Mouse (Mus musculus) T-helper 1 cell (primary cell): ENCODE results near the gene Pnpla1.
"Not testable (repeated sequence)": the region's sequence is repeated elsewhere in the genome, so short reads cannot be mapped to it uniquely, and the experiment has no call there.

Experiments
- in situ Hi-C: fragments of 300-600 bp; cut with MboI, MseI; formaldehyde crosslinking; loops from one replicate; pipeline ENCODE4 v1.15.1; 2025; ENCODE audit warnings: high pct_unique_total_duplicates

Gene Pnpla1

GRCm38 (mm10) chr17:28858205-28858604, at the start of gene Pnpla1:
Gene Pnpla1 (plus strand): TSS chr17:28858411.
- in situ Hi-C loops, result no loop called here

GRCm38 (mm10) chr17:28808714-28809113, 49.5 kb upstream of the Pnpla1 start:
- in situ Hi-C loops, result no loop called here

- in situ Hi-C loops, result no loop called here
Measured at GRCm38 (mm10) chr17:28809175-28809831, 48.9 kb upstream of the Pnpla1 start.

GRCm38 (mm10) chr17:28812345-28812744, 45.9 kb upstream of the Pnpla1 start:
- in situ Hi-C loops, result no loop called here

GRCm38 (mm10) chr17:28814529-28815097, 43.6 kb upstream of the Pnpla1 start:
- in situ Hi-C loops, result no loop called here

- in situ Hi-C loops, result no loop called here
Measured at GRCm38 (mm10) chr17:28815384-28816004, 42.7 kb upstream of the Pnpla1 start.

GRCm38 (mm10) chr17:28816326-28816725, 41.9 kb upstream of the Pnpla1 start:
- in situ Hi-C loops, result not testable (repeated sequence)

- in situ Hi-C loops, result no loop called here
Measured at GRCm38 (mm10) chr17:28816875-28817811, 41.1 kb upstream of the Pnpla1 start.

- in situ Hi-C loops, result no loop called here
Measured at GRCm38 (mm10) chr17:28820189-28820588, 38.0 kb upstream of the Pnpla1 start.

- in situ Hi-C loops, result no loop called here
Measured at GRCm38 (mm10) chr17:28823004-28823745, 35.0 kb upstream of the Pnpla1 start.

GRCm38 (mm10) chr17:28823749-28824148, 34.5 kb upstream of the Pnpla1 start:
- in situ Hi-C loops, result no loop called here

GRCm38 (mm10) chr17:28824896-28825295, 33.3 kb upstream of the Pnpla1 start:
- in situ Hi-C loops, result no loop called here

- in situ Hi-C loops, result no loop called here
Measured at GRCm38 (mm10) chr17:28825359-28826041, 32.7 kb upstream of the Pnpla1 start.

- in situ Hi-C loops, result no loop called here
Measured at GRCm38 (mm10) chr17:28827665-28828231, 30.5 kb upstream of the Pnpla1 start.

GRCm38 (mm10) chr17:28829120-28829519, 29.1 kb upstream of the Pnpla1 start:
- in situ Hi-C loops, result no loop called here

- in situ Hi-C loops, result no loop called here
Measured at GRCm38 (mm10) chr17:28831065-28831464, 27.1 kb upstream of the Pnpla1 start.

GRCm38 (mm10) chr17:28832040-28832439, 26.2 kb upstream of the Pnpla1 start:
- in situ Hi-C loops, result no loop called here

GRCm38 (mm10) chr17:28832875-28833274, 25.3 kb upstream of the Pnpla1 start:
- in situ Hi-C loops, result no loop called here

GRCm38 (mm10) chr17:28834676-28835075, 23.5 kb upstream of the Pnpla1 start:
- in situ Hi-C loops, result loop anchor here (5.0 kb wide), 2 partner anchors 77 to 392 kb away; no protein-coding TSS in a partner anchor

- in situ Hi-C loops, result loop anchor here (5.0 kb wide), 2 partner anchors 81 to 396 kb away; no protein-coding TSS in a partner anchor
Measured at GRCm38 (mm10) chr17:28837840-28838239, 20.4 kb upstream of the Pnpla1 start.
